Mouse (Mus musculus): ENCODE measurements around the gene Gm20509. TPM values are rescaled to one million over a fixed set of nuclear protein-coding genes. Genes with fewer than 3 reads are reported as not detected.
"Not testable (repeated sequence)": the region's sequence is repeated elsewhere in the genome, so short reads cannot be mapped to it uniquely, and the experiment has no call there.

The Gm20509 gene
- polyA plus RNA-seq (2015; fragmentation: Nextera tagmentation; extraction: Ambion mirVana), result 0.14 TPM in 1 of 2 replicates, not detected in the other

- ATAC-seq, result no peak
- H3K36me3 ChIP-seq, result no peaks in the 10 kb centered on the region
- H3K9ac ChIP-seq, result peak within 1 kb of the TSS; percentile 54
- peaks cover 9% of the 10 kb centered on the region for H3K4me1 ChIP-seq (replicated peaks)
- 97% methylated on average over 4 of the region's 4 CpGs for WGBS
- peaks cover 3% of the 10 kb centered on the region; the same call in 1 of the 2 replicates for H3K27me3 ChIP-seq (replicated peaks)
- no peak within 1 kb of the TSS for H3K27ac ChIP-seq
- H3K4me2 ChIP-seq (replicated peaks), result peak within 1 kb of the TSS; percentile 96
- no peaks in the 10 kb centered on the region for H3K9me3 ChIP-seq
- H3K4me3 ChIP-seq (replicated peaks), result peak within 1 kb of the TSS; percentile 43
Measured at GRCm38 (mm10) chr9:73102181-73102580, at the start of gene Gm20509. TSS of gene Gm20509 (plus strand) at chr9:73102470.

DNA sequence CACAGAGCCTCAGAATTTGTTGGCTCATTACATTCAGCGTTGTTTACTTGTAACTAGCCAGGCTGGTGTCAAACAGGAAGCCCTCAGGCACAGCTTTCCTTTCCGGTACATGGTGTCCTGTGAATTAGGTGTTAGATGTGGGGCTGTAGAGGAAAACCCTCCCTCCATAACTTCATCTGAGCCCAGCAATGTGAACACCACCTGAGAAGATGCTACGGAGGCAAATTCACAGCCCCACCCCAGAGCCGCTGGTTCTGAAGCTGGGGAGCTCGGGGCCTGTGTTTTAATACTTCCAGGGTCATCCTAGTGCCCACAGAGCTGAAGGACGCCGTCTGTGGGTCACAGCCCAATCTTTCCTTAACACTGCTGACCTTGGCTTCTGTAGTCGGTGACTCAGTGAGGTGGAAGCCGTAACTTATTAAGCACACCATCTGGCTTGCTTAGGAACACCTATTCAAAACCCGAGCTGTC is 46.8 kb upstream of the Gm20509 start:
- Histone ChIP-seq H3K9ac (no peak overlapping the region), H3K4me2 (replicated peaks) (no peak overlapping the region), H3K36me3 (no peaks in the 10 kb centered on the region), H3K27ac (no peak overlapping the region), H3K4me3 (replicated peaks) (no peak overlapping the region), H3K9me3 (no peaks in the 10 kb centered on the region), H3K27me3 (replicated peaks) (no peaks in the 10 kb centered on the region), H3K4me1 (replicated peaks) (no peaks in the 10 kb centered on the region)
- 55% methylated on average over 10 of the region's 10 CpGs for WGBS
- ATAC-seq, result 0 out of 2 replicates have a peak, but pooled peaks have one; percentile 17

DNA sequence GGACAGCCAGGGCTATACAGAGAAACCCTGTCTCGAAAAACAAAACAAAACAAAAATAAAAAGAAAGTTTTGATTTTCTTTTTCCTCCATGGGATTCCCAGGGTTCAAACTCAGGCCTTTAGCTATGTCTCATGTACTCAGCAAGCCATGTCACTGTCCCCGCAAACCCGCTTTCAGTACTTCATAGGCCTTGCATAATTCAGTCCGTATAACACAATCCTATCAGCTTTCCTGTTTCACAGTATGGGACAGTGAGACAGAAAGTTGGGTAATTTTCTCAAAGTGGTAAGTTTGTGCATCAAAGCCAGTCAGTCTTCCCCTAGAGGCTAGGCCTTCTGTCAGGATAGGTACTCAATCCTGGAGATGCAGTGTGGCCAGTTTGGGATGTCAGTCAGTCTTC is 43.0 kb upstream of the Gm20509 start:
- Histone ChIP-seq H3K27me3 (replicated peaks) (no peaks in the 10 kb centered on the region), H3K27ac (no peak overlapping the region), H3K4me3 (replicated peaks) (no peak overlapping the region), H3K4me1 (replicated peaks) (0 out of 2 replicates have a peak, but pooled peaks cover 7% of the 10 kb centered on the region), H3K9me3 (no peaks in the 10 kb centered on the region), H3K36me3 (no peaks in the 10 kb centered on the region), H3K4me2 (replicated peaks) (no peak overlapping the region), H3K9ac (no peak overlapping the region)
- no peak for ATAC-seq
- 89% methylated on average over 4 of the region's 4 CpGs for WGBS

- peaks cover 19% of the 10 kb centered on the region for H3K4me1 ChIP-seq (replicated peaks)
- H3K36me3 ChIP-seq, result no peaks in the 10 kb centered on the region
- 26% methylated on average over 15 of the region's 15 CpGs for WGBS
- ATAC-seq, result no peak
- H3K4me2 ChIP-seq (replicated peaks), result peak overlapping the region; percentile 40
- H3K4me3 ChIP-seq (replicated peaks), result no peak overlapping the region
- H3K9me3 ChIP-seq, result no peaks in the 10 kb centered on the region
- H3K27ac ChIP-seq, result no peak overlapping the region
- H3K27me3 ChIP-seq (replicated peaks), result no peaks in the 10 kb centered on the region
- no peak overlapping the region for H3K9ac ChIP-seq
Measured at GRCm38 (mm10) chr9:73063621-73064290, 38.5 kb upstream of the Gm20509 start.

DNA sequence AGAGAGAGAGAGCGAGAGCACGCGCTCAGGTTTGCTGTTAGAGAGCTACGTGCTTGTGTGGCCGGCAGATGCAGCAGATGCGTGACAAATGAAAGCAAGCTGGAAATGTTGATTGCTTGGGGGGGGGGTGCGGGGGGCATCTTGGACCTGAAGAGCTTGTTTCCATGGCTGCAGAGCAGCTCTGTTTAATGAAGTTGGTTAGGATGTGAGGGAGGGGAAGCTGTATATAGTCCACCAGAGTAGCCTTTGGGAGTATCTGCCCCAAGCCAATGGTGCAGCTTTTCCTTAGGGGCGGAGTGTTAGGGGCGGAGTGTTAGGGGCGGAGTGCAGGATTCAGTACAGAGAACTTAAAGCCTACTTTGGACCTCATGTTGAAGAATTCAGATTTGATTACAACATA is 35.2 kb upstream of the Gm20509 start:
- Histone ChIP-seq H3K4me3 (replicated peaks) (no peak overlapping the region), H3K9ac (no peak overlapping the region)
- WGBS, result 33% methylated on average over 10 of the region's 10 CpGs

DNA sequence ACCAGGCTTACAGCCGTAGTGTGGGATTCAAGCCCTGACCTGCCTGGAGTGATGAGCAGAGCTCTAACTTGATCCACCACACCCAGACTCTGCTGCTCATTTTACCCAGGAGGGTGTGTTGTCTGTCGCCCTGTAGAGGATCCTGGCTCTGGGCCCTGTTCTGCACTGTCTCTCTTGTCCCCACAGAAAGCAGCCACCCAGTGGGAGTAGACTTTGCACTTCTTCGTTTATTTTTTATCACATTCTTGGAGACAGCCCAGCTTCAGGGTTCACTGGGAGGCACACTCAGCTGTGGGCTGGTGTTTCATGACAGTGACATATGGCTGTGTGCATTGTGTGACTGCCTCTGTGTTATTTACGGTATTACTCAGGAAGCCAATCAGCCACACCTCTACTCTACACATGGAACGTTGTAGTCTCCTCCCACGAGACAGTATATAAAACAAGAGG is 34.0 kb upstream of the Gm20509 start:
- no peak overlapping the region for H3K9ac ChIP-seq
- H3K4me1 ChIP-seq (replicated peaks), result peaks cover 21% of the 10 kb centered on the region
- peak overlapping the region; percentile 19 for H3K27ac ChIP-seq
- 0 out of 2 replicates have a peak overlapping the region, but pooled peaks have one; percentile 9 for H3K4me2 ChIP-seq (replicated peaks)
- 21% methylated on average over 6 of the region's 6 CpGs for WGBS
- H3K27me3 ChIP-seq (replicated peaks), result no peaks in the 10 kb centered on the region
- no peaks in the 10 kb centered on the region for H3K36me3 ChIP-seq
- no peak overlapping the region for H3K4me3 ChIP-seq (replicated peaks)
- ATAC-seq, result peak; percentile 73
- H3K9me3 ChIP-seq, result no peaks in the 10 kb centered on the region

More for the DNA sequence above, 35.2 kb upstream of the Gm20509 start:
- Histone ChIP-seq H3K27ac (no peak overlapping the region), H3K36me3 (no peaks in the 10 kb centered on the region), H3K9me3 (no peaks in the 10 kb centered on the region), H3K27me3 (replicated peaks) (no peaks in the 10 kb centered on the region), H3K4me2 (replicated peaks) (peak overlapping the region; percentile 45), H3K4me1 (replicated peaks) (peaks cover 22% of the 10 kb centered on the region)
- ATAC-seq, result peak; percentile 58

DNA sequence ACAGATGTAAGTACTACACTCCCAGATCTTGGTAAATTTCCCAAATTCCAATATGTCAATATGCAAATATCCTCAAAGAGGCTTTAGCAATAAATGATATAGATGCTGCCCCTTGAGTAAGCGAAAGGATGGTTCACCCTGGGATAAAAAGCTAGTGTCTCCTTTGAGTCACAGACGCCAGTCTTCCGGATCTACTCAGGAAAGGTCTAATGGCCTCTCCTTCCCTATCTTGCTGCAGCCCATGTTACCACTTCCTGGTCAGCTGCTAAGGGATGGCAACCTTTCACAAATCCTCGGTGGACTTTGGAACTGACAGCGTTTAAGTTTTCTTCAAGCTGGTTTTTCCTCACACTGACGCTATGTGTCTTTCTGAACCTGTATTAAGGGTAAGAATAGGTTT is 33.6 kb upstream of the Gm20509 start:
- H3K4me1 ChIP-seq (replicated peaks), result peaks cover 17% of the 10 kb centered on the region
- no peak overlapping the region for H3K4me2 ChIP-seq (replicated peaks)
- WGBS, result 64% methylated on average over 6 of the region's 6 CpGs
- ATAC-seq, result peak; percentile 57
- H3K4me3 ChIP-seq (replicated peaks), result no peak overlapping the region
- H3K36me3 ChIP-seq, result no peaks in the 10 kb centered on the region
- no peaks in the 10 kb centered on the region for H3K9me3 ChIP-seq
- H3K27me3 ChIP-seq (replicated peaks), result no peaks in the 10 kb centered on the region
- no peak overlapping the region for H3K9ac ChIP-seq
- H3K27ac ChIP-seq, result peak overlapping the region; percentile 40; the same call in 1 of the 2 replicates

DNA sequence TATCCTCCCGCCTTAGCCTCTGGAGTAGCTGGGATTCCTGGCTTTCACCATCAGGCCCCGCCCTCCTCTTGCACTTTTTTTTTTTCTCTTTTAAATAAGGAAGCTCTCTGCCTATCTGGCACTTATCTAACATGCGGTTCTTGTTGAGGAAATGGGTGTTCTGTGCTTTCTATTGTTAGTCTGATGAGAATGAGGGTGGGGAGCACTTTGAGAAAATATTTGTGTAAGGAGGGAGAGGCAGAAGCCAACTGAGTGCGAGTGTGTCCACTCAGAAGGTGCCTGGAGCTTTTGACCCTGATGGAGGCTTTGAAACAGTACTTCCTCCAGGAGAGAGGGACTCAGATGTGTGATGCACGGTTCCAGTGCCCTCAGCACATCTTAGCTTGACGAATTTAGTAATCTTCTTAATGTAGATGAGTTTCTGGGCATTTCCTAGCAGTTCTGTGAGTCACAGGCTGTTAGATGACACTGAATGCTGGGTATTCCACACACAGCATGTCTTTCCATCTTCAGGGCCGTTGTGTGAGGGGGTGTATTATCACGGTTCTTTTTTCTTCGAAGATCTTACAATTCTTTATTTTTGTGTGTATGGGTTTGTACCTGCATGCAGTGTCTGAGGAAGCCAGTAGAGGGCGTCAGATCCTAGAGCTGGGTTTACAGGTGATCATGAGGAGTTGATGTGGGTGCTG is 31.2 kb upstream of the Gm20509 start:
- Histone ChIP-seq H3K9ac (no peak overlapping the region), H3K4me1 (replicated peaks) (peaks cover 15% of the 10 kb centered on the region), H3K9me3 (no peaks in the 10 kb centered on the region), H3K36me3 (no peaks in the 10 kb centered on the region), H3K27me3 (replicated peaks) (no peaks in the 10 kb centered on the region), H3K27ac (peak overlapping the region; percentile 44), H3K4me3 (replicated peaks) (no peak overlapping the region), H3K4me2 (replicated peaks) (no peak overlapping the region)
- 63% methylated on average over 10 of the region's 10 CpGs for WGBS
- ATAC-seq, result no peak

DNA sequence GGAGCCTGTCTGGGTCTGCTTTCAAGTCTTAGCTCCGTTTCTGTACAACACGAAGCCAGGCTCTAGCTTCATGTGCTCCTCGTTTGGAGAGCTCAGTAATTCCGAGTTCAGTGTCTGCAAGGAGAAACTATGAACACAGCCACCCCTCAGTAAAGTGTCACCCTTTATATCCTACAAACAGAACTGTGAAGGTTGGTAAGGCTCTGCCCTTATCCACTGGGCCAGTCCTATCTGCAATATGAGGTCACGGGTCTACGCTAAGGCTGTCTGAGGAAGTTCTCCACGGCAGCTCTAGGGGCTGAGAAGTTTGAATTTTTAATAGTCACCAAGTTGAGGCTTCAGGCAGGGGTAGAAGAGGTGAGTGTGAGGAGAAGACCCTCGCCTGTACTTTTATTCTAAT is 29.8 kb upstream of the Gm20509 start:
- no peak for ATAC-seq
- H3K27ac ChIP-seq, result no peak overlapping the region
- 83% methylated on average over 8 of the region's 8 CpGs for WGBS
- H3K4me2 ChIP-seq (replicated peaks), result no peak overlapping the region
- H3K36me3 ChIP-seq, result no peaks in the 10 kb centered on the region
- H3K4me3 ChIP-seq (replicated peaks), result no peak overlapping the region
- H3K4me1 ChIP-seq (replicated peaks), result peaks cover 11% of the 10 kb centered on the region
- no peaks in the 10 kb centered on the region for H3K27me3 ChIP-seq (replicated peaks)
- H3K9me3 ChIP-seq, result no peaks in the 10 kb centered on the region
- no peak overlapping the region for H3K9ac ChIP-seq

GRCm38 (mm10) chr9:73073169-73073568 is 29.1 kb upstream of the Gm20509 start:
- no peak overlapping the region for H3K4me2 ChIP-seq (replicated peaks)
- peaks cover 4% of the 10 kb centered on the region; the same call in 1 of the 2 replicates for H3K4me1 ChIP-seq (replicated peaks)
- H3K27me3 ChIP-seq (replicated peaks), result no peaks in the 10 kb centered on the region
- no peak overlapping the region for H3K9ac ChIP-seq
- 92% methylated on average over 5 of the region's 5 CpGs for WGBS
- ATAC-seq, result no peak
- no peaks in the 10 kb centered on the region for H3K36me3 ChIP-seq
- no peaks in the 10 kb centered on the region for H3K9me3 ChIP-seq
- H3K4me3 ChIP-seq (replicated peaks), result no peak overlapping the region
- no peak overlapping the region for H3K27ac ChIP-seq

GRCm38 (mm10) chr9:73079349-73079748 is 22.9 kb upstream of the Gm20509 start:
- not testable (repeated sequence) for ATAC-seq; H3K4me3 ChIP-seq (replicated peaks); H3K27me3 ChIP-seq (replicated peaks); H3K27ac ChIP-seq; H3K4me1 ChIP-seq (replicated peaks); H3K9ac ChIP-seq; H3K4me2 ChIP-seq (replicated peaks); H3K9me3 ChIP-seq; H3K36me3 ChIP-seq
- WGBS, result 87% methylated on average over 11 of the region's 12 CpGs

- Histone ChIP-seq H3K4me2 (replicated peaks) (no peak overlapping the region), H3K9ac (no peak overlapping the region), H3K4me3 (replicated peaks) (no peak overlapping the region), H3K27me3 (replicated peaks) (no peaks in the 10 kb centered on the region), H3K27ac (no peak overlapping the region), H3K4me1 (replicated peaks) (no peaks in the 10 kb centered on the region), H3K36me3 (no peaks in the 10 kb centered on the region), H3K9me3 (no peaks in the 10 kb centered on the region)
- WGBS, result 50% methylated on average over 7 of the region's 7 CpGs
- no peak for ATAC-seq
Measured at GRCm38 (mm10) chr9:73079801-73080325, 22.4 kb upstream of the Gm20509 start.
